Mouse (Mus musculus) heart, embryonic 12.5 days (tissue): ENCODE data around the gene Zbtb3. TPM values are rescaled to one million over a fixed set of nuclear protein-coding genes. Genes with fewer than 3 reads are reported as not detected.

Experiments used
- ATAC-seq: fragments of 200-750 bp; cut with Nextera tagmentation; 2 replicates; pipeline ENCODE4 v1.8.0; 2017; ENCODE audit warnings: moderate TSS enrichment, moderate library complexity; ENCODE audit not compliant: insufficient number of reproducible peaks, low FRiP score
- H3K27ac ChIP-seq: fragments of 300-500 bp; sonication (generic); 2 replicates; pipeline ENCODE4 v1.5.1; 2016; ENCODE audit warnings: mild to moderate bottlenecking, moderate library complexity; ENCODE audit not compliant: poor library complexity, severe bottlenecking
- H3K27me3 ChIP-seq: fragments of 300-500 bp; sonication (generic); replicated peaks from 2 replicates; pipeline ENCODE4 v1.6.1; 2016; ENCODE audit warnings: mild to moderate bottlenecking, moderate library complexity
- H3K36me3 ChIP-seq: fragments of 300-500 bp; sonication (generic); 2 replicates; pipeline ENCODE4 v1.6.1; 2016; ENCODE audit warnings: mild to moderate bottlenecking, moderate library complexity
- H3K4me1 ChIP-seq: fragments of 300-500 bp; sonication (generic); replicated peaks from 2 replicates; pipeline ENCODE4 v1.6.1; 2016; ENCODE audit warnings: mild to moderate bottlenecking
- H3K4me2 ChIP-seq: fragments of 300-500 bp; sonication (generic); 2 replicates; pipeline ENCODE4 v1.6.1; 2016; ENCODE audit warnings: mild to moderate bottlenecking, moderate library complexity
- H3K4me3 ChIP-seq: fragments of 300-500 bp; sonication (generic); 2 replicates; pipeline ENCODE4 v1.5.1; 2016; ENCODE audit warnings: mild to moderate bottlenecking
- H3K9ac ChIP-seq: fragments of 300-500 bp; sonication (generic); 2 replicates; pipeline ENCODE4 v1.6.1; 2016; ENCODE audit warnings: mild to moderate bottlenecking, moderate library complexity
- H3K9me3 ChIP-seq: fragments of 300-500 bp; sonication (generic); replicated peaks from 2 replicates; pipeline ENCODE4 v1.6.1; 2016; ENCODE audit warnings: mild to moderate bottlenecking, moderate library complexity
- WGBS: fragments of 180-500 bp; shearing (Covaris S2); methylation state at CpG from one replicate; pipeline ENCODE4 v1.1.7; 2016; 5-methylcytosine and 5-hydroxymethylcytosine counted together
- polyA plus RNA-seq: library from polyadenylated mRNA; unstranded; fragments of >200 nt; fragmentation: Nextera tagmentation; extraction: Ambion mirVana; gene quantifications from 2 replicates; pipeline ENCODE4 v1.2.1, GENCODE M21; 2016

Zbtb3 gene
- polyA plus RNA-seq, 1 experiment from 2014 or later, result 3.8 TPM

- no peak for ATAC-seq
- 86% methylated on average over 11 of the region's 11 CpGs for WGBS
- Histone ChIP-seq H3K4me2 (no peak overlapping the region), H3K27ac (no peak overlapping the region), H3K36me3 (peaks cover 43% of the 10 kb centered on the region), H3K4me1 (peaks cover 12% of the 10 kb centered on the region), H3K27me3 (no peaks in the 10 kb centered on the region), H3K4me3 (no peak overlapping the region), H3K9me3 (no peaks in the 10 kb centered on the region), H3K9ac (no peak overlapping the region)
Observed at GRCm38 (mm10) chr19:8803879-8804660, 1.7 kb downstream of the Zbtb3 start.

- peaks cover 12% of the 10 kb centered on the region for H3K4me1 ChIP-seq
- H3K27me3 ChIP-seq, result no peaks in the 10 kb centered on the region
- H3K27ac ChIP-seq, result no peak overlapping the region
- 89% methylated on average over 5 of the region's 5 CpGs for WGBS
- no peak overlapping the region for H3K9ac ChIP-seq
- H3K9me3 ChIP-seq, result no peaks in the 10 kb centered on the region
- no peak for ATAC-seq
- H3K36me3 ChIP-seq, result peaks cover 64% of the 10 kb centered on the region
- H3K4me3 ChIP-seq, result no peak overlapping the region
- no peak overlapping the region for H3K4me2 ChIP-seq
Observed at GRCm38 (mm10) chr19:8806810-8807209, 4.5 kb downstream of the Zbtb3 start.

GRCm38 (mm10) chr19:8815812-8816211 lies 13.5 kb downstream of the Zbtb3 start:
- ATAC-seq, result no peak
- no peaks in the 10 kb centered on the region for H3K27me3 ChIP-seq
- no peak overlapping the region for H3K4me2 ChIP-seq
- WGBS, result 81% methylated on average over 11 of the region's 11 CpGs
- H3K36me3 ChIP-seq, result peaks cover 54% of the 10 kb centered on the region
- peaks cover 15% of the 10 kb centered on the region for H3K4me1 ChIP-seq
- no peak overlapping the region for H3K27ac ChIP-seq
- H3K9ac ChIP-seq, result no peak overlapping the region
- no peaks in the 10 kb centered on the region for H3K9me3 ChIP-seq
- no peak overlapping the region for H3K4me3 ChIP-seq

- ATAC-seq, result no peak
- Histone ChIP-seq H3K36me3 (peaks cover 45% of the 10 kb centered on the region), H3K4me1 (peaks cover 18% of the 10 kb centered on the region), H3K9me3 (no peaks in the 10 kb centered on the region), H3K27ac (no peak overlapping the region), H3K9ac (peak overlapping the region; percentile 30; the same call in 1 of the 2 replicates), H3K4me3 (no peak overlapping the region), H3K27me3 (no peaks in the 10 kb centered on the region), H3K4me2 (peak overlapping the region; percentile 17; the same call in 1 of the 2 replicates)
- 82% methylated on average over 3 of the region's 3 CpGs for WGBS
Observed at GRCm38 (mm10) chr19:8817001-8817400, 14.6 kb downstream of the Zbtb3 start.

- H3K9me3 ChIP-seq, result no peaks in the 10 kb centered on the region
- peak overlapping the region; percentile 99 for H3K27ac ChIP-seq
- H3K4me3 ChIP-seq, result peak overlapping the region; percentile 97
- peaks cover 39% of the 10 kb centered on the region for H3K36me3 ChIP-seq
- H3K4me2 ChIP-seq, result peak overlapping the region; percentile 95
- peaks cover 26% of the 10 kb centered on the region for H3K4me1 ChIP-seq
- no peak for ATAC-seq
- peak overlapping the region; percentile 86 for H3K9ac ChIP-seq
- 26% methylated on average over 14 of the region's 14 CpGs for WGBS
- H3K27me3 ChIP-seq, result no peaks in the 10 kb centered on the region
Observed at GRCm38 (mm10) chr19:8818301-8818798, 16.0 kb downstream of the Zbtb3 start.

GRCm38 (mm10) chr19:8818801-8819595 lies 16.6 kb downstream of the Zbtb3 start, which contains the start of gene Ttc9c:
Gene Ttc9c, minus strand, starts transcription at chr19:8819333.
- H3K4me2 ChIP-seq, result peak within 1 kb of the TSS; percentile 95
- no peaks in the 10 kb centered on the region for H3K27me3 ChIP-seq
- no peaks in the 10 kb centered on the region for H3K9me3 ChIP-seq
- H3K4me1 ChIP-seq, result peaks cover 26% of the 10 kb centered on the region
- peak within 1 kb of the TSS; percentile 98 for H3K9ac ChIP-seq
- peak within 1 kb of the TSS; percentile 99 for H3K27ac ChIP-seq
- H3K4me3 ChIP-seq, result peak within 1 kb of the TSS; percentile 97
- under 1% methylated on average over 33 of the region's 33 CpGs for WGBS
- H3K36me3 ChIP-seq, result peaks cover 40% of the 10 kb centered on the region
- peak; percentile 88 for ATAC-seq

- peak; percentile 95 for ATAC-seq
- Histone ChIP-seq H3K9ac (peak within 1 kb of the TSS; percentile 98), H3K27ac (peak within 1 kb of the TSS; percentile 99), H3K9me3 (no peaks in the 10 kb centered on the region), H3K36me3 (peaks cover 41% of the 10 kb centered on the region), H3K27me3 (no peaks in the 10 kb centered on the region), H3K4me3 (peak within 1 kb of the TSS; percentile 97), H3K4me2 (peak within 1 kb of the TSS; percentile 95), H3K4me1 (peaks cover 26% of the 10 kb centered on the region)
- WGBS, result 0% methylated on average over 82 of the region's 83 CpGs
Observed at GRCm38 (mm10) chr19:8819596-8820423, 17.5 kb downstream of the Zbtb3 start, which contains the start of gene Hnrnpul2. Gene Hnrnpul2, plus strand, starts transcription at chr19:8820010.

GRCm38 (mm10) chr19:8820424-8820956 lies 18.1 kb downstream of the Zbtb3 start:
- peak; percentile 44 for ATAC-seq
- Histone ChIP-seq H3K36me3 (peaks cover 41% of the 10 kb centered on the region), H3K27ac (peak overlapping the region; percentile 99), H3K4me2 (peak overlapping the region; percentile 95), H3K4me3 (peak overlapping the region; percentile 97), H3K9me3 (no peaks in the 10 kb centered on the region), H3K4me1 (peaks cover 26% of the 10 kb centered on the region), H3K27me3 (no peaks in the 10 kb centered on the region), H3K9ac (peak overlapping the region; percentile 98)
- WGBS, result under 1% methylated on average over 46 of the region's 48 CpGs

GRCm38 (mm10) chr19:8821146-8821545 lies 18.8 kb downstream of the Zbtb3 start:
- Histone ChIP-seq H3K36me3 (peaks cover 43% of the 10 kb centered on the region), H3K9ac (peak overlapping the region; percentile 98), H3K4me2 (peak overlapping the region; percentile 95), H3K9me3 (no peaks in the 10 kb centered on the region), H3K27ac (peak overlapping the region; percentile 99; the same call in 1 of the 2 replicates), H3K27me3 (no peaks in the 10 kb centered on the region), H3K4me3 (peak overlapping the region; percentile 97), H3K4me1 (peaks cover 26% of the 10 kb centered on the region)
- no peak for ATAC-seq
- under 1% methylated on average over 7 of the region's 7 CpGs for WGBS

- Histone ChIP-seq H3K4me3 (peak overlapping the region; percentile 97), H3K4me2 (peak overlapping the region; percentile 48), H3K4me1 (peaks cover 18% of the 10 kb centered on the region), H3K9ac (0 out of 2 replicates have a peak overlapping the region, but pooled peaks have one; percentile 46), H3K36me3 (peaks cover 49% of the 10 kb centered on the region), H3K9me3 (no peaks in the 10 kb centered on the region), H3K27ac (no peak overlapping the region), H3K27me3 (no peaks in the 10 kb centered on the region)
- WGBS, result 73% methylated on average over 8 of the region's 8 CpGs
- no peak for ATAC-seq
Observed at GRCm38 (mm10) chr19:8822696-8823095, 20.3 kb downstream of the Zbtb3 start.
